Mouse (Mus musculus) bone marrow, adult 2 months (tissue): ENCODE measurements around the gene Tgfbrap1.

Experiments used
- CTCF ChIP-seq: fragments of 200-500 bp; IDR thresholded peaks from 2 replicates; pipeline ENCODE4 v1.5.1; 2011; ENCODE audit warnings: low read length, control low read depth; ENCODE audit not compliant: control insufficient read depth, insufficient read depth
- POLR2A ChIP-seq: fragments of 200-500 bp; IDR thresholded peaks from 2 replicates; pipeline ENCODE4 v1.6.1; 2011; ENCODE audit warnings: low read depth, mild to moderate bottlenecking, control low read depth, low read length, borderline replicate concordance; ENCODE audit not compliant: control insufficient read depth

DNA sequence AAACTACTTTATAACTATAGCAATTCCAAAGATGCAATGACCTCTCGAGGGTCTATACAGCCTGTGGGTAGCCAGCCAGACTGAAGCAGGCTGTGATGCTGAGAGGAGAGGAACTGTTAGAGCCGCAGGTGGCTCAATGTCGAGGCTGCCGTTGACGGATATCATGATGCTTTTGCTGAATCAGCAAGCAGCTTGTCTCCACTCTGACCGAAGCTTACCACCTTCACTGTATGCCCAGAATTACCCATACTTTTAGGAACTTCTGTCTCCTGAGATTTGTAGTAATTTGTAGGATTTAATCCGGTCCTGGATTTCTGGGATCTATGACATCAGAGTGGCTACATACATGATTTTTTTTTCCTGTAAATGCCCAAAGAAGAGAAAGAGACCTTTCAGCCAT lies 62.4 kb downstream of the Tgfbrap1 start:
- TF ChIP-seq POLR2A (no peak), CTCF (no peak)
